Mouse (Mus musculus): ENCODE data around the gene Poc1a. TPM values are rescaled to one million over a fixed set of nuclear protein-coding genes. Genes with fewer than 3 reads are reported as not detected.

Gene Poc1a
- polyA plus RNA-seq (2015; fragmentation: Illumina TruSeq; extraction: RNeasy Lipid Tissue Mini Kit (QIAGEN cat#74804); ENCODE audit: insufficient read depth, low read depth, low replicate concordance): 1.6 TPM

DNA sequence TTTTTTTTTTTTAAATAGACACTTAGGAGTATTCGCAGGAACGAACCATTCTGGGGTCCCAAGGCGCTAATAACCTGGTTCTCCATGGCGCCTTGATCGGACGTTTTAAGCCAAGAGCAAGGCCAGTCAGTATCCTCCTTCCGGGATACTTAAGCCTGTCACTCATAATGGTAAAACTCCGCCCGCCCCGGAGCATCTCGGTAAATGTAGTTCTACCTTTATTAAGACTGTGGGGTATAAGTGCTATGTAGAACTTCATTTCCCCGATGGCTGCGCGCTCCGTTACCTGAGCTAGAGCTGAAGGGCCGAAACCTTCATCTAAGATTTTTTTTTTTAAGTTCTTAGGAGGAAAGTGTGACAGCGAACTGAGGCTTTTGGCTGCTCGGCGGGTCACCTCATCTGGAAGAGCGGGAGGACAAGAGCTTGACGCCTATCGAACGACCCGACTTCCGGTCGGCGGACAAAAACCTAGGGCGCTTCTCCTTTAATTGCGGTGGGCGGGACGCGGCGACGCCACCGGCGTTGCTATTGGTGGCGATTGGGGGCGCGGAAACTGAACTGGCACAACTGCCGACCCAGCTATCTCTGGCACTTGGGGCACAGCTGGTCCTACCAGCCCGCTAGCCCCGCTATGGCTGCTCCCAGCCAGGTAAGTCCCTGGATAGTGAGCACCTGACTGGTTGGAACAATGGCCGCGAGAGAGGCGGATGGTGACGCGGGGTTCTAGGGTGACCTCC lies at the start of gene Poc1a:
TSS of gene Poc1a (plus strand) at position 254 of the 737 bp plus-strand sequence.

GRCm38 (mm10) chr9:106368112-106368717 lies 87.4 kb downstream of the Poc1a start, which contains the start of gene Dusp7:
Gene Dusp7, plus strand, starts transcription at chr9:106368632.

Other genes starting within 250 kb of the Poc1a start
- not detected for gene Col6a4, start 184.3 kb upstream of the Poc1a start, polyA plus RNA-seq (2015; fragmentation: Illumina TruSeq; extraction: RNeasy Lipid Tissue Mini Kit (QIAGEN cat#74804); ENCODE audit: insufficient read depth, low read depth, low replicate concordance)
- not detected for gene Glyctk, start 122.9 kb upstream of the Poc1a start, polyA plus RNA-seq (2015; fragmentation: Illumina TruSeq; extraction: RNeasy Lipid Tissue Mini Kit (QIAGEN cat#74804); ENCODE audit: insufficient read depth, low read depth, low replicate concordance)
- 8.1 TPM for gene Wdr82, start 110.1 kb upstream of the Poc1a start, polyA plus RNA-seq (2015; fragmentation: Illumina TruSeq; extraction: RNeasy Lipid Tissue Mini Kit (QIAGEN cat#74804); ENCODE audit: insufficient read depth, low read depth, low replicate concordance)
- 10.4 TPM for gene Ppm1m, start 81.3 kb upstream of the Poc1a start, polyA plus RNA-seq (2015; fragmentation: Illumina TruSeq; extraction: RNeasy Lipid Tissue Mini Kit (QIAGEN cat#74804); ENCODE audit: insufficient read depth, low read depth, low replicate concordance)
- 7.6 TPM for gene Twf2, start 78.0 kb upstream of the Poc1a start, polyA plus RNA-seq (2015; fragmentation: Illumina TruSeq; extraction: RNeasy Lipid Tissue Mini Kit (QIAGEN cat#74804); ENCODE audit: insufficient read depth, low read depth, low replicate concordance)
- gene Tlr9, start 58.5 kb upstream of the Poc1a start, polyA plus RNA-seq (2015; fragmentation: Illumina TruSeq; extraction: RNeasy Lipid Tissue Mini Kit (QIAGEN cat#74804); ENCODE audit: insufficient read depth, low read depth, low replicate concordance): not detected
- 11.3 TPM for gene Alas1, start 32.4 kb upstream of the Poc1a start, polyA plus RNA-seq (2015; fragmentation: Illumina TruSeq; extraction: RNeasy Lipid Tissue Mini Kit (QIAGEN cat#74804); ENCODE audit: insufficient read depth, low read depth, low replicate concordance)
- gene Dusp7, start 87.6 kb downstream of the Poc1a start, polyA plus RNA-seq (2015; fragmentation: Illumina TruSeq; extraction: RNeasy Lipid Tissue Mini Kit (QIAGEN cat#74804); ENCODE audit: insufficient read depth, low read depth, low replicate concordance): 6.9 TPM
- gene Rpl29, start 148.4 kb downstream of the Poc1a start, polyA plus RNA-seq (2015; fragmentation: Illumina TruSeq; extraction: RNeasy Lipid Tissue Mini Kit (QIAGEN cat#74804); ENCODE audit: insufficient read depth, low read depth, low replicate concordance): 331 TPM
- gene Acy1, start 157.3 kb downstream of the Poc1a start, polyA plus RNA-seq (2015; fragmentation: Illumina TruSeq; extraction: RNeasy Lipid Tissue Mini Kit (QIAGEN cat#74804); ENCODE audit: insufficient read depth, low read depth, low replicate concordance): 5.6 TPM
- 17.9 TPM for gene Abhd14b, start 166.4 kb downstream of the Poc1a start, polyA plus RNA-seq (2015; fragmentation: Illumina TruSeq; extraction: RNeasy Lipid Tissue Mini Kit (QIAGEN cat#74804); ENCODE audit: insufficient read depth, low read depth, low replicate concordance)
- gene Abhd14a, start 166.6 kb downstream of the Poc1a start, polyA plus RNA-seq (2015; fragmentation: Illumina TruSeq; extraction: RNeasy Lipid Tissue Mini Kit (QIAGEN cat#74804); ENCODE audit: insufficient read depth, low read depth, low replicate concordance): 9.6 TPM
- 18.9 TPM for gene Pcbp4, start 172.2 kb downstream of the Poc1a start, polyA plus RNA-seq (2015; fragmentation: Illumina TruSeq; extraction: RNeasy Lipid Tissue Mini Kit (QIAGEN cat#74804); ENCODE audit: insufficient read depth, low read depth, low replicate concordance)
- gene Gpr62, start 184.9 kb downstream of the Poc1a start, polyA plus RNA-seq (2015; fragmentation: Illumina TruSeq; extraction: RNeasy Lipid Tissue Mini Kit (QIAGEN cat#74804); ENCODE audit: insufficient read depth, low read depth, low replicate concordance): not detected
- 9.6 TPM for gene Rrp9, start 194.9 kb downstream of the Poc1a start, polyA plus RNA-seq (2015; fragmentation: Illumina TruSeq; extraction: RNeasy Lipid Tissue Mini Kit (QIAGEN cat#74804); ENCODE audit: insufficient read depth, low read depth, low replicate concordance)
- gene Parp3, start 195.9 kb downstream of the Poc1a start, polyA plus RNA-seq (2015; fragmentation: Illumina TruSeq; extraction: RNeasy Lipid Tissue Mini Kit (QIAGEN cat#74804); ENCODE audit: insufficient read depth, low read depth, low replicate concordance): 8.3 TPM
- not detected for gene Iqcf1, start 218.9 kb downstream of the Poc1a start, polyA plus RNA-seq (2015; fragmentation: Illumina TruSeq; extraction: RNeasy Lipid Tissue Mini Kit (QIAGEN cat#74804); ENCODE audit: insufficient read depth, low read depth, low replicate concordance)
- not detected for gene Iqcf5, start 233.5 kb downstream of the Poc1a start, polyA plus RNA-seq (2015; fragmentation: Illumina TruSeq; extraction: RNeasy Lipid Tissue Mini Kit (QIAGEN cat#74804); ENCODE audit: insufficient read depth, low read depth, low replicate concordance)

Measured in pancreas, adult 10 weeks (tissue).